Mouse (Mus musculus): ENCODE results near the gene Magi2.

DNA sequence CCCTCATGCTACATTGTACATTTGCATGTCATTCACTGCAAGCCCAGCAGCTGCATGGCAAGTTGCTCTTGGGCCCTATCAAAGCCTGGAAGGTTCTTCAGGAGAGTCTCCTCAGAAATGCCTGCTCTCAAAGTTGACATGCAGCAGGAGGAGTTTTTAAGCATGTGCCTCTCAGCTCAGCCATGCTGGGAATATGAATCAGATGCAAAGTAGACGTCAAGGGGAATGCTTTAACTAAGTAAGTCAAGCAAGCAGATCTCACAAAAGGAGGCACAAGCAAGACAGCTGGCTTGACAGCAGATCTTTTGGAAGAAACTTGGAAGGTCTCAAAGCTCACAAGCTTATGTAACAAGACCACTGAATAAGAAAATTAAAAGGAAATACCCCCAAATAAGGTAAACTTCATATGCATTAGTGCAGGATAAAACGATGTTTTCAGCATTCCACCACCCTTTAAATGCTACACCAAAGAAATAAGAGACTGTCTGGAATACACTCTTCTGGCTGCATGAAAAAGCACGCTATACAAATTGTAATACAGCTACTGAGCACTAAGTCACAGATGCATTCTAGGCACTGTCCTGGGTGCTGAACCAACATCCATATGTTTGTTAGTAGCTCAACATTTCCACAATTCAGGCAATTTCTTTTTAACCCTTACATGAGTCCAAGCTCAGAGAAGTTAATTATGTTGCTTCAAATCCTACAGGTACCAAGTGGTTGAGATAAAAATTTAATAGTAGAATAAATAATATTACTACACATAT is 926.7 kb downstream of the Magi2 start:
- TF ChIP-seq CTCF (IDR thresholded peaks at IDR 0.05; ENCODE audit: low read depth) (no peak), EP300 (IDR thresholded peaks at IDR 0.05; ENCODE audit: low read depth) (no peak)
